Mouse (Mus musculus) thymus, adult 2 months (tissue): ENCODE data around the gene Cacna2d2. TPM values are rescaled to one million over a fixed set of nuclear protein-coding genes. Genes with fewer than 3 reads are reported as not detected.

Experiments used
- DNase-seq: peaks from one replicate; pipeline ENCODE4 v3.0.0; 2021
- H3K27ac ChIP-seq: fragments of 200-500 bp; 2 replicates; pipeline ENCODE4 v1.5.1; 2012; ENCODE audit warnings: low read length, control low read depth; ENCODE audit not compliant: control insufficient read depth, insufficient read depth
- H3K27me3 ChIP-seq: fragments of 200-500 bp; 2 replicates; pipeline ENCODE4 v1.6.1; 2012; ENCODE audit warnings: mild to moderate bottlenecking, low read length, moderate library complexity, mixed read lengths; ENCODE audit not compliant: control insufficient read depth, insufficient read depth
- H3K36me3 ChIP-seq: fragments of 200-500 bp; 2 replicates; pipeline ENCODE4 v1.6.1; 2012; ENCODE audit warnings: mild to moderate bottlenecking, low read length, moderate library complexity; ENCODE audit not compliant: control insufficient read depth, insufficient read depth
- H3K4me1 ChIP-seq: fragments of 200-500 bp; replicated peaks from 2 replicates; pipeline ENCODE4 v1.6.1; 2012; ENCODE audit warnings: low read length; ENCODE audit not compliant: control insufficient read depth, insufficient read depth
- H3K4me3 ChIP-seq: fragments of 200-500 bp; 2 replicates; pipeline ENCODE4 v1.5.1; 2012; ENCODE audit warnings: mild to moderate bottlenecking, low read length, control low read depth, moderate library complexity; ENCODE audit not compliant: control insufficient read depth, insufficient read depth
- CTCF ChIP-seq: fragments of 200-500 bp; IDR thresholded peaks from 2 replicates; pipeline ENCODE4 v1.5.1; 2012; ENCODE audit warnings: mild to moderate bottlenecking, control low read depth, low read length, moderate library complexity, borderline replicate concordance; ENCODE audit not compliant: control insufficient read depth, poor library complexity, insufficient read depth; ENCODE audit errors: extremely low read depth
- POLR2A ChIP-seq: fragments of 200-500 bp; IDR thresholded peaks from 2 replicates; pipeline ENCODE4 v1.6.1; 2012; ENCODE audit warnings: mild to moderate bottlenecking, low read length, control low read depth, moderate library complexity; ENCODE audit not compliant: control insufficient read depth, poor library complexity, insufficient read depth; ENCODE audit errors: extremely low read depth
- WGBS: fragments of 180-500 bp; shearing (Covaris S2); methylation state at CpG from one replicate; pipeline ENCODE4 v1.1.7; 2018; 5-methylcytosine and 5-hydroxymethylcytosine counted together
- polyA plus RNA-seq: library from polyadenylated mRNA; depleted of rRNA; stranded (reverse); fragments of >200 nt; gene quantifications from 2 replicates; pipeline ENCODE4 v1.2.3, GENCODE M21; 2012

Cacna2d2 gene
- polyA plus RNA-seq, 1 experiment: 8.9 TPM

- Histone ChIP-seq H3K4me3 (no peak overlapping the region), H3K4me1 (no peaks in the 10 kb centered on the region), H3K36me3 (no peaks in the 10 kb centered on the region), H3K27me3 (no peaks in the 10 kb centered on the region), H3K27ac (no peak overlapping the region)
- TF ChIP-seq POLR2A: no peak
- no peak for TF ChIP-seq CTCF
- DNase-seq: no peak
- WGBS: 50% methylated on average over 9 of the region's 9 CpGs
Observed at GRCm38 (mm10) chr9:107480477-107481069, 81.2 kb downstream of the Cacna2d2 start.

- Histone ChIP-seq H3K27ac (no peak overlapping the region), H3K4me3 (no peak overlapping the region), H3K36me3 (no peaks in the 10 kb centered on the region), H3K27me3 (no peaks in the 10 kb centered on the region), H3K4me1 (no peaks in the 10 kb centered on the region)
- no peak for DNase-seq
- TF ChIP-seq POLR2A: no peak
- TF ChIP-seq CTCF: no peak
- WGBS: 68% methylated on average over 16 of the region's 16 CpGs
Observed at GRCm38 (mm10) chr9:107481340-107481739, 81.9 kb downstream of the Cacna2d2 start.

- Histone ChIP-seq H3K27me3 (no peaks in the 10 kb centered on the region), H3K4me3 (no peak overlapping the region), H3K27ac (no peak overlapping the region), H3K36me3 (no peaks in the 10 kb centered on the region), H3K4me1 (no peaks in the 10 kb centered on the region)
- no peak for DNase-seq
- TF ChIP-seq POLR2A: no peak
- 96% methylated on average over 9 of the region's 9 CpGs for WGBS
Observed at GRCm38 (mm10) chr9:107482004-107482403, 82.6 kb downstream of the Cacna2d2 start.

- DNase-seq: no peak
- Histone ChIP-seq H3K4me3 (no peak overlapping the region), H3K4me1 (no peaks in the 10 kb centered on the region), H3K27ac (no peak overlapping the region), H3K36me3 (no peaks in the 10 kb centered on the region), H3K27me3 (no peaks in the 10 kb centered on the region)
- TF ChIP-seq CTCF (no peak), POLR2A (no peak)
- WGBS: 67% methylated on average over 4 of the region's 4 CpGs
Observed at GRCm38 (mm10) chr9:107482770-107483169, 83.4 kb downstream of the Cacna2d2 start.

GRCm38 (mm10) chr9:107483714-107484113 is 84.3 kb downstream of the Cacna2d2 start:
- no peak for TF ChIP-seq CTCF
- Histone ChIP-seq H3K36me3 (no peaks in the 10 kb centered on the region), H3K27me3 (no peaks in the 10 kb centered on the region), H3K27ac (no peak overlapping the region), H3K4me1 (no peaks in the 10 kb centered on the region), H3K4me3 (no peak overlapping the region)
- DNase-seq: no peak
- 93% methylated on average over 5 of the region's 5 CpGs for WGBS

- WGBS: 82% methylated on average over 17 of the region's 17 CpGs
- H3K27me3 ChIP-seq: no peaks in the 10 kb centered on the region
Observed at GRCm38 (mm10) chr9:107484302-107484701, 84.9 kb downstream of the Cacna2d2 start.

GRCm38 (mm10) chr9:107484766-107485165 is 85.4 kb downstream of the Cacna2d2 start:
- Histone ChIP-seq H3K4me1 (no peaks in the 10 kb centered on the region), H3K27me3 (no peaks in the 10 kb centered on the region), H3K36me3 (no peaks in the 10 kb centered on the region), H3K4me3 (no peak overlapping the region), H3K27ac (no peak overlapping the region)
- no peak for DNase-seq
- 85% methylated on average over 6 of the region's 6 CpGs for WGBS
- no peak for TF ChIP-seq CTCF

More at GRCm38 (mm10) chr9:107484302-107484701, 84.9 kb downstream of the Cacna2d2 start:
- no peak overlapping the region for H3K27ac ChIP-seq
- TF ChIP-seq CTCF (no peak), POLR2A (no peak)
- DNase-seq: no peak
- no peaks in the 10 kb centered on the region for H3K4me1 ChIP-seq
- no peaks in the 10 kb centered on the region for H3K36me3 ChIP-seq
- H3K4me3 ChIP-seq: no peak overlapping the region
